Mouse (Mus musculus) A20 (cell line): ENCODE measurements around the gene Acnat1.
"Not testable (repeated sequence)": the region's sequence is repeated elsewhere in the genome, so short reads cannot be mapped to it uniquely, and the experiment has no call there.

Source experiments
- DNase-seq: peaks from one replicate; pipeline ENCODE4 v3.0.0-alpha.2; 2011; ENCODE audit warnings: low read depth, low spot score

Acnat1 gene

GRCm38 (mm10) chr4:49473435-49474100, at the start of gene Acnat1:
Gene Acnat1, minus strand, starts transcription at chr4:49473912.
- no peak for DNase-seq

GRCm38 (mm10) chr4:49522576-49522975, 48.9 kb upstream of the Acnat1 start:
- DNase-seq: no peak

GRCm38 (mm10) chr4:49521346-49521745, 47.6 kb upstream of the Acnat1 start:
- DNase-seq: no peak

GRCm38 (mm10) chr4:49520572-49521340, 47.0 kb upstream of the Acnat1 start, which contains the start of the genes Mrpl50 and Zfp189:
Gene Mrpl50, minus strand, starts transcription at chr4:49521093.
Gene Zfp189, plus strand, starts transcription at chr4:49521176.
- peak; percentile 95 for DNase-seq

GRCm38 (mm10) chr4:49519476-49519875, 45.8 kb upstream of the Acnat1 start:
- peak; percentile 67 for DNase-seq

GRCm38 (mm10) chr4:49514441-49514840, 40.7 kb upstream of the Acnat1 start:
- DNase-seq: no peak

GRCm38 (mm10) chr4:49512636-49513035, 38.9 kb upstream of the Acnat1 start:
- no peak for DNase-seq

GRCm38 (mm10) chr4:49510236-49510835, 36.6 kb upstream of the Acnat1 start:
- DNase-seq: not testable (repeated sequence)

- DNase-seq: no peak
These were observed 35.5 kb upstream of the Acnat1 start for GRCm38 (mm10) chr4:49509183-49509582.

- no peak for DNase-seq
These were observed 32.7 kb upstream of the Acnat1 start, which contains the start of gene Baat for GRCm38 (mm10) chr4:49506386-49506785. Gene Baat, minus strand, starts transcription at chr4:49506557.

GRCm38 (mm10) chr4:49503563-49503962, 29.9 kb upstream of the Acnat1 start:
- no peak for DNase-seq

- DNase-seq: not testable (repeated sequence)
These were observed 12.4 kb upstream of the Acnat1 start for GRCm38 (mm10) chr4:49485934-49486650.

GRCm38 (mm10) chr4:49485442-49485841, 11.7 kb upstream of the Acnat1 start:
- no peak for DNase-seq

- DNase-seq: no peak
These were observed 7.2 kb upstream of the Acnat1 start for GRCm38 (mm10) chr4:49480896-49481295.

- no peak for DNase-seq
These were observed 6.5 kb upstream of the Acnat1 start for GRCm38 (mm10) chr4:49480104-49480760.

GRCm38 (mm10) chr4:49479035-49479434, 5.3 kb upstream of the Acnat1 start:
- DNase-seq: not testable (repeated sequence)

GRCm38 (mm10) chr4:49478118-49478877, 4.6 kb upstream of the Acnat1 start:
- DNase-seq: no peak

GRCm38 (mm10) chr4:49474583-49474982, 871 bp upstream of the Acnat1 start:
- no peak for DNase-seq

GRCm38 (mm10) chr4:49469435-49470151, 4.1 kb downstream of the Acnat1 start:
- no peak for DNase-seq

GRCm38 (mm10) chr4:49467360-49467759, 6.4 kb downstream of the Acnat1 start:
- DNase-seq: no peak
